Mouse (Mus musculus) heart, embryonic 11.5 days (tissue): ENCODE measurements at regions not wholly inside any gene's neighbourhood (a gene's known extent, or its start where the extent isn't known, plus 50 kb on each side); places are given as distances from the start of the nearest gene placed in this dataset.

Experiments used
- ATAC-seq: fragments of 200-750 bp; cut with Nextera tagmentation; replicated peaks from 2 replicates; pipeline ENCODE4 v1.8.0; 2017; ENCODE audit warnings: moderate library complexity; ENCODE audit not compliant: insufficient number of reproducible peaks, low FRiP score, low TSS enrichment
- H3K27ac ChIP-seq: fragments of 300-500 bp; sonication (generic); 2 replicates; pipeline ENCODE4 v1.5.1; 2014; ENCODE audit warnings: mild to moderate bottlenecking, low read depth, low read length
- H3K27me3 ChIP-seq: fragments of 300-500 bp; sonication (generic); 2 replicates; pipeline ENCODE4 v1.6.1; 2014; ENCODE audit warnings: mild to moderate bottlenecking, low read length, mixed read lengths; ENCODE audit not compliant: control insufficient read depth, insufficient read depth
- H3K36me3 ChIP-seq: fragments of 300-500 bp; sonication (generic); 2 replicates; pipeline ENCODE4 v1.6.1; 2014; ENCODE audit warnings: mild to moderate bottlenecking, low read length, moderate library complexity, mixed read lengths; ENCODE audit not compliant: control insufficient read depth, insufficient read depth
- H3K4me1 ChIP-seq: fragments of 300-500 bp; sonication (generic); 2 replicates; pipeline ENCODE4 v1.6.1; 2014; ENCODE audit warnings: low read length; ENCODE audit not compliant: control insufficient read depth, insufficient read depth
- H3K4me2 ChIP-seq: fragments of 300-500 bp; sonication (generic); 2 replicates; pipeline ENCODE4 v1.6.1; 2014; ENCODE audit warnings: mild to moderate bottlenecking, moderate library complexity
- H3K4me3 ChIP-seq: fragments of 300-500 bp; sonication (generic); 2 replicates; pipeline ENCODE4 v1.5.1; 2014; ENCODE audit warnings: low read depth, low read length
- H3K9ac ChIP-seq: fragments of 300-500 bp; sonication (generic); 2 replicates; pipeline ENCODE4 v1.6.1; 2014; ENCODE audit warnings: mild to moderate bottlenecking, low read depth, low read length, moderate library complexity
- H3K9me3 ChIP-seq: fragments of 300-500 bp; sonication (generic); replicated peaks from 2 replicates; pipeline ENCODE4 v1.6.1; 2016; ENCODE audit warnings: low read length; ENCODE audit not compliant: control insufficient read depth
- WGBS: fragments of 180-500 bp; shearing (Covaris S2); extraction: QIAGEN DNeasy Blood & Tissue Kit; methylation state at CpG from one replicate; pipeline ENCODE4 v1.1.7; 2014; ENCODE audit not compliant: insufficient replicate concordance; 5-methylcytosine and 5-hydroxymethylcytosine counted together

- no peaks in the 10 kb centered on the region for H3K36me3 ChIP-seq
- WGBS = 25% methylated on average over 2 of the region's 2 CpGs
- no peak overlapping the region for H3K4me3 ChIP-seq
- no peaks in the 10 kb centered on the region for H3K9me3 ChIP-seq
- no peak overlapping the region for H3K9ac ChIP-seq
- H3K4me1 ChIP-seq = peaks cover 2% of the 10 kb centered on the region; the same call in 1 of the 2 replicates
- no peak overlapping the region for H3K4me2 ChIP-seq
- no peak overlapping the region for H3K27ac ChIP-seq
- H3K27me3 ChIP-seq = no peaks in the 10 kb centered on the region
- no peak for ATAC-seq
Observed at GRCm38 (mm10) chr14:28848831-28849590, 169.0 kb upstream of the Lrtm1 start.
